Mouse (Mus musculus): ENCODE results near the gene Vars. TPM values are rescaled to one million over a fixed set of nuclear protein-coding genes. Genes with fewer than 3 reads are reported as not detected.
"Not testable (repeated sequence)": the region's sequence is repeated elsewhere in the genome, so short reads cannot be mapped to it uniquely, and the experiment has no call there.

The Vars gene
- polyA plus RNA-seq, 1 experiment from 2014 or later: 54.8 TPM

GRCm38 (mm10) chr17:34997142-34997483, 3.7 kb upstream of the Vars start:
- Histone ChIP-seq H3K9me3 (replicated peaks; ENCODE audit: control insufficient read depth, low read length, poor library complexity, severe bottlenecking) (no peaks in the 10 kb centered on the region), H3K4me1 (ENCODE audit: control insufficient read depth, insufficient read depth, low read length) (peaks cover 5% of the 10 kb centered on the region), H3K27ac (ENCODE audit: low read length) (no peak overlapping the region), H3K4me3 (ENCODE audit: low read depth, low read length) (no peak overlapping the region), H3K9ac (ENCODE audit: low read depth, low read length) (no peak overlapping the region), H3K27me3 (ENCODE audit: control insufficient read depth, insufficient read depth, low read depth, low read length) (no peaks in the 10 kb centered on the region), H3K4me2 (ENCODE audit: low read length) (no peak overlapping the region), H3K36me3 (ENCODE audit: control insufficient read depth, insufficient read depth, low read length) (no peaks in the 10 kb centered on the region)
- ATAC-seq: no peak
- 85% methylated on average over 5 of the region's 5 CpGs for WGBS

GRCm38 (mm10) chr17:34998526-34999430, 2.0 kb upstream of the Vars start:
- H3K4me3 ChIP-seq (ENCODE audit: low read depth, low read length): no peak overlapping the region
- H3K27ac ChIP-seq (ENCODE audit: low read length): no peak overlapping the region
- H3K9ac ChIP-seq (ENCODE audit: low read depth, low read length): no peak overlapping the region
- 95% methylated on average over 15 of the region's 15 CpGs for WGBS
- no peaks in the 10 kb centered on the region for H3K27me3 ChIP-seq (ENCODE audit: control insufficient read depth, insufficient read depth, low read depth, low read length)
- no peak for ATAC-seq
- no peaks in the 10 kb centered on the region for H3K9me3 ChIP-seq (replicated peaks; ENCODE audit: control insufficient read depth, low read length, poor library complexity, severe bottlenecking)
- H3K4me1 ChIP-seq (ENCODE audit: control insufficient read depth, insufficient read depth, low read length): peaks cover 19% of the 10 kb centered on the region
- H3K36me3 ChIP-seq (ENCODE audit: control insufficient read depth, insufficient read depth, low read length): no peaks in the 10 kb centered on the region
- no peak overlapping the region for H3K4me2 ChIP-seq (ENCODE audit: low read length)

- Histone ChIP-seq H3K9ac (ENCODE audit: low read depth, low read length) (peak overlapping the region; percentile 90), H3K4me3 (ENCODE audit: low read depth, low read length) (peak overlapping the region; percentile 77), H3K4me1 (ENCODE audit: control insufficient read depth, insufficient read depth, low read length) (peaks cover 19% of the 10 kb centered on the region), H3K4me2 (ENCODE audit: low read length) (peak overlapping the region; percentile 97), H3K27ac (ENCODE audit: low read length) (peak overlapping the region; percentile 95)
- not testable (repeated sequence) for H3K36me3 ChIP-seq (ENCODE audit: control insufficient read depth, insufficient read depth, low read length); H3K27me3 ChIP-seq (ENCODE audit: control insufficient read depth, insufficient read depth, low read depth, low read length); ATAC-seq; H3K9me3 ChIP-seq (replicated peaks; ENCODE audit: control insufficient read depth, low read length, poor library complexity, severe bottlenecking)
- WGBS: 26% methylated on average over 29 of the region's 32 CpGs
Observed at GRCm38 (mm10) chr17:34999871-35000716, 693 bp upstream of the Vars start.

- H3K4me2 ChIP-seq (ENCODE audit: low read length): peak overlapping the region; percentile 97
- peak overlapping the region; percentile 90 for H3K9ac ChIP-seq (ENCODE audit: low read depth, low read length)
- H3K4me3 ChIP-seq (ENCODE audit: low read depth, low read length): peak overlapping the region; percentile 77
- no peaks in the 10 kb centered on the region for H3K9me3 ChIP-seq (replicated peaks; ENCODE audit: control insufficient read depth, low read length, poor library complexity, severe bottlenecking)
- peaks cover 19% of the 10 kb centered on the region for H3K4me1 ChIP-seq (ENCODE audit: control insufficient read depth, insufficient read depth, low read length)
- WGBS: 0% methylated on average over 35 of the region's 35 CpGs
- H3K36me3 ChIP-seq (ENCODE audit: control insufficient read depth, insufficient read depth, low read length): peaks cover 14% of the 10 kb centered on the region
- peak overlapping the region; percentile 95 for H3K27ac ChIP-seq (ENCODE audit: low read length)
- no peaks in the 10 kb centered on the region for H3K27me3 ChIP-seq (ENCODE audit: control insufficient read depth, insufficient read depth, low read depth, low read length)
- no peak; the same call in 1 of the 2 replicates for ATAC-seq
Observed at GRCm38 (mm10) chr17:35001452-35002152, 815 bp downstream of the Vars start.

- peak overlapping the region; percentile 77 for H3K4me3 ChIP-seq (ENCODE audit: low read depth, low read length)
- H3K36me3 ChIP-seq (ENCODE audit: control insufficient read depth, insufficient read depth, low read length): peaks cover 17% of the 10 kb centered on the region
- peak overlapping the region; percentile 97 for H3K4me2 ChIP-seq (ENCODE audit: low read length)
- WGBS: 10% methylated on average over 12 of the region's 12 CpGs
- H3K9ac ChIP-seq (ENCODE audit: low read depth, low read length): peak overlapping the region; percentile 54
- peaks cover 19% of the 10 kb centered on the region for H3K4me1 ChIP-seq (ENCODE audit: control insufficient read depth, insufficient read depth, low read length)
- H3K9me3 ChIP-seq (replicated peaks; ENCODE audit: control insufficient read depth, low read length, poor library complexity, severe bottlenecking): no peaks in the 10 kb centered on the region
- no peak for ATAC-seq
- no peak overlapping the region; the same call in 1 of the 2 replicates for H3K27ac ChIP-seq (ENCODE audit: low read length)
- H3K27me3 ChIP-seq (ENCODE audit: control insufficient read depth, insufficient read depth, low read depth, low read length): no peaks in the 10 kb centered on the region
Observed at GRCm38 (mm10) chr17:35002153-35002865, 1.5 kb downstream of the Vars start.

GRCm38 (mm10) chr17:35003022-35003838, 2.4 kb downstream of the Vars start:
- no peak overlapping the region; the same call in 1 of the 2 replicates for H3K9ac ChIP-seq (ENCODE audit: low read depth, low read length)
- ATAC-seq: no peak
- no peaks in the 10 kb centered on the region for H3K9me3 ChIP-seq (replicated peaks; ENCODE audit: control insufficient read depth, low read length, poor library complexity, severe bottlenecking)
- H3K4me3 ChIP-seq (ENCODE audit: low read depth, low read length): no peak overlapping the region
- H3K27ac ChIP-seq (ENCODE audit: low read length): no peak overlapping the region
- 82% methylated on average over 9 of the region's 9 CpGs for WGBS
- H3K36me3 ChIP-seq (ENCODE audit: control insufficient read depth, insufficient read depth, low read length): peaks cover 22% of the 10 kb centered on the region
- no peak overlapping the region for H3K4me2 ChIP-seq (ENCODE audit: low read length)
- H3K4me1 ChIP-seq (ENCODE audit: control insufficient read depth, insufficient read depth, low read length): peaks cover 19% of the 10 kb centered on the region
- H3K27me3 ChIP-seq (ENCODE audit: control insufficient read depth, insufficient read depth, low read depth, low read length): no peaks in the 10 kb centered on the region

- no peak overlapping the region for H3K9ac ChIP-seq (ENCODE audit: low read depth, low read length)
- peaks cover 28% of the 10 kb centered on the region for H3K36me3 ChIP-seq (ENCODE audit: control insufficient read depth, insufficient read depth, low read length)
- no peak for ATAC-seq
- H3K27me3 ChIP-seq (ENCODE audit: control insufficient read depth, insufficient read depth, low read depth, low read length): no peaks in the 10 kb centered on the region
- no peak overlapping the region for H3K4me2 ChIP-seq (ENCODE audit: low read length)
- H3K4me1 ChIP-seq (ENCODE audit: control insufficient read depth, insufficient read depth, low read length): peaks cover 19% of the 10 kb centered on the region
- WGBS: 96% methylated on average over 17 of the region's 17 CpGs
- H3K27ac ChIP-seq (ENCODE audit: low read length): no peak overlapping the region
- H3K9me3 ChIP-seq (replicated peaks; ENCODE audit: control insufficient read depth, low read length, poor library complexity, severe bottlenecking): no peaks in the 10 kb centered on the region
- H3K4me3 ChIP-seq (ENCODE audit: low read depth, low read length): no peak overlapping the region
Observed at GRCm38 (mm10) chr17:35004075-35004717, 3.4 kb downstream of the Vars start.

All from midbrain, embryonic 16.5 days (tissue).